Mouse (Mus musculus) MEL (cell line): ENCODE measurements around the gene Rbm45. TPM values are rescaled to one million over a fixed set of nuclear protein-coding genes. Genes with fewer than 3 reads are reported as not detected.

Source experiments
- DNase-seq: peaks from one replicate; pipeline ENCODE4 v3.0.0; 2011; ENCODE audit warnings: low read depth, low spot score
- H3K27ac ChIP-seq: 2 replicates; pipeline ENCODE4 v1.5.1; 2012; ENCODE audit warnings: low read depth, mild to moderate bottlenecking, control low read depth, low read length, moderate library complexity; ENCODE audit not compliant: control insufficient read depth
- H3K27me3 ChIP-seq, 2 experiments: fragments of 150-350 bp in 1 of 2; sonication (generic) in 1 of 2; 2 replicates each; pipeline ENCODE4 v1.6.1; 2012; ENCODE audit warnings: low read length in 2 of 2, mild to moderate bottlenecking in 2 of 2, improper control_type of control experiment in 1 of 2, moderate library complexity in 1 of 2; ENCODE audit not compliant: insufficient read depth in 2 of 2, control insufficient read depth in 1 of 2
- H3K36me3 ChIP-seq, 2 experiments: 2 replicates each; pipeline ENCODE4 v1.6.1; 2012 to 2014; ENCODE audit warnings: low read length in 2 of 2, improper control_type of control experiment in 1 of 2, inconsistent platforms in 1 of 2, mild to moderate bottlenecking in 1 of 2; ENCODE audit not compliant: insufficient read depth in 2 of 2, control insufficient read depth in 1 of 2
- H3K4me1 ChIP-seq, 2 experiments: fragments of 150-350 bp in 1 of 2; sonication (generic) in 1 of 2; 2 replicates each; pipeline ENCODE4 v1.6.1; 2012; ENCODE audit warnings: low read length in 2 of 2, improper control_type of control experiment in 1 of 2, mild to moderate bottlenecking in 1 of 2; ENCODE audit not compliant: insufficient read depth in 2 of 2, control insufficient read depth in 1 of 2
- H3K4me3 ChIP-seq, 2 experiments: fragments of 150-350 bp in 1 of 2; sonication (generic) in 1 of 2; 2 replicates each; pipeline ENCODE4 v1.5.1; 2012; ENCODE audit warnings: low read depth in 2 of 2, low read length in 2 of 2, mild to moderate bottlenecking in 2 of 2, moderate library complexity in 2 of 2, control low read depth in 1 of 2, improper control_type of control experiment in 1 of 2; ENCODE audit not compliant: control insufficient read depth in 1 of 2, insufficient read depth in 1 of 2
- H3K79me2 ChIP-seq: 2 replicates; pipeline ENCODE4 v1.6.1; 2012; ENCODE audit warnings: mild to moderate bottlenecking, low read length, moderate library complexity; ENCODE audit not compliant: control insufficient read depth, poor library complexity, insufficient read depth
- H3K9ac ChIP-seq: 2 replicates; pipeline ENCODE4 v1.6.1; 2012; ENCODE audit warnings: low read depth, mild to moderate bottlenecking, control low read depth, low read length, moderate library complexity; ENCODE audit not compliant: control insufficient read depth, poor library complexity, severe bottlenecking
- H3K9me3 ChIP-seq: fragments of 150-350 bp; sonication (generic); replicated peaks from 2 replicates; pipeline ENCODE4 v1.6.1; 2012; ENCODE audit warnings: mild to moderate bottlenecking, low read length, improper control_type of control experiment, moderate library complexity; ENCODE audit not compliant: insufficient read depth
- BHLHE40 ChIP-seq: IDR thresholded peaks from 2 replicates; pipeline ENCODE4 v1.6.1; 2012; ENCODE audit warnings: low read depth, mild to moderate bottlenecking, inconsistent platforms, low read length, improper control_type of control experiment, borderline replicate concordance
- CHD1 ChIP-seq: IDR thresholded peaks from 2 replicates; pipeline ENCODE4 v1.6.1; 2012; ENCODE audit warnings: low read depth, mild to moderate bottlenecking, inconsistent platforms, low read length, improper control_type of control experiment
- CHD2 ChIP-seq: IDR thresholded peaks from 2 replicates; pipeline ENCODE4 v1.6.1; 2011; ENCODE audit warnings: low read length, improper control_type of control experiment
- CTCF ChIP-seq, 3 experiments: IDR thresholded peaks in 2 of 3; conservative IDR thresholded peaks in 1 of 3; 2 replicates each; pipeline ENCODE4 v1.5.1; 2011 to 2012; ENCODE audit warnings: low read length in 3 of 3, low read depth in 2 of 3, mild to moderate bottlenecking in 2 of 3, improper control_type of control experiment in 1 of 3, inconsistent platforms in 1 of 3, mixed read lengths in 1 of 3, moderate library complexity in 1 of 3; ENCODE audit not compliant: control insufficient read depth in 1 of 3, insufficient read depth in 1 of 3, poor library complexity in 1 of 3, severe bottlenecking in 1 of 3
- E2F4 ChIP-seq: IDR thresholded peaks from 2 replicates; pipeline ENCODE4 v1.6.1; 2011; ENCODE audit warnings: low read depth, low read length, improper control_type of control experiment, borderline replicate concordance
- ELF1 ChIP-seq: IDR thresholded peaks from 2 replicates; pipeline ENCODE4 v1.6.1; 2014; ENCODE audit warnings: low read depth, mild to moderate bottlenecking, inconsistent platforms, low read length, improper control_type of control experiment, moderate library complexity
- EP300 ChIP-seq, 2 experiments: IDR thresholded peaks; 2 replicates each; pipeline ENCODE4 v1.6.1; 2011; ENCODE audit warnings: improper control_type of control experiment in 2 of 2, low read length in 2 of 2, low read depth in 1 of 2, mild to moderate bottlenecking in 1 of 2
- ETS1 ChIP-seq: IDR thresholded peaks from 2 replicates; pipeline ENCODE4 v1.6.1; 2012; ENCODE audit warnings: low read depth, mild to moderate bottlenecking, inconsistent platforms, low read length, improper control_type of control experiment, moderate library complexity
- GABPA ChIP-seq: IDR thresholded peaks from 2 replicates; pipeline ENCODE4 v1.6.1; 2012; ENCODE audit warnings: low read depth, mild to moderate bottlenecking, inconsistent platforms, low read length, improper control_type of control experiment, moderate library complexity
- GATA1 ChIP-seq: IDR thresholded peaks from 2 replicates; pipeline ENCODE4 v1.6.1; 2011; ENCODE audit warnings: low read depth, low read length, improper control_type of control experiment
- HCFC1 ChIP-seq: IDR thresholded peaks from 2 replicates; pipeline ENCODE4 v1.6.1; 2012; ENCODE audit warnings: low read depth, mild to moderate bottlenecking, inconsistent platforms, low read length, improper control_type of control experiment, moderate library complexity
- JUND ChIP-seq: IDR thresholded peaks from 2 replicates; pipeline ENCODE4 v1.6.1; 2011; ENCODE audit warnings: low read depth, mild to moderate bottlenecking, improper control_type of control experiment, low read length
- KAT2A ChIP-seq: conservative IDR thresholded peaks from 2 replicates; pipeline ENCODE4 v1.6.1; 2012; ENCODE audit warnings: low read depth, low read length, improper control_type of control experiment, inconsistent platforms
- MAFK ChIP-seq: IDR thresholded peaks from 2 replicates; pipeline ENCODE4 v1.6.1; 2011; ENCODE audit warnings: low read depth, mild to moderate bottlenecking, low read length, improper control_type of control experiment, borderline replicate concordance
- MAX ChIP-seq: IDR thresholded peaks from 2 replicates; pipeline ENCODE4 v1.6.1; 2011; ENCODE audit warnings: low read length, improper control_type of control experiment
- MEF2A ChIP-seq: IDR thresholded peaks from 2 replicates; pipeline ENCODE4 v1.6.1; 2014; ENCODE audit warnings: low read depth, mild to moderate bottlenecking, inconsistent platforms, low read length, improper control_type of control experiment; ENCODE audit not compliant: poor library complexity, insufficient replicate concordance, severe bottlenecking; ENCODE audit errors: extremely low read depth
- MYB ChIP-seq: IDR thresholded peaks from 2 replicates; pipeline ENCODE4 v1.6.1; 2011; ENCODE audit warnings: mild to moderate bottlenecking, low read depth, low read length, improper control_type of control experiment
- MYC ChIP-seq: IDR thresholded peaks from 2 replicates; pipeline ENCODE4 v1.6.1; 2011; ENCODE audit warnings: low read depth, mild to moderate bottlenecking, low read length, improper control_type of control experiment, moderate library complexity
- NELFE ChIP-seq: IDR thresholded peaks from 2 replicates; pipeline ENCODE4 v1.6.1; 2011; ENCODE audit warnings: low read depth, low read length, improper control_type of control experiment
- NRF1 ChIP-seq: IDR thresholded peaks from 2 replicates; pipeline ENCODE4 v1.6.1; 2014; ENCODE audit warnings: low read depth, mild to moderate bottlenecking, inconsistent platforms, low read length, improper control_type of control experiment, moderate library complexity; ENCODE audit not compliant: poor library complexity, insufficient read depth, severe bottlenecking
- POLR2AphosphoS2 ChIP-seq: IDR thresholded peaks from 2 replicates; pipeline ENCODE4 v1.6.1; 2011; ENCODE audit warnings: low read length, improper control_type of control experiment
- POLR2AphosphoS5 ChIP-seq: IDR thresholded peaks from 2 replicates; pipeline ENCODE4 v1.6.1; 2012; ENCODE audit warnings: low read depth, borderline replicate concordance, mild to moderate bottlenecking, inconsistent platforms, low read length, moderate library complexity, mixed read lengths
- RCOR1 ChIP-seq: IDR thresholded peaks from 2 replicates; pipeline ENCODE4 v1.6.1; 2012; ENCODE audit warnings: low read depth, mild to moderate bottlenecking, inconsistent platforms, low read length, improper control_type of control experiment
- SMC3 ChIP-seq: IDR thresholded peaks from 2 replicates; pipeline ENCODE4 v1.6.1; 2011; ENCODE audit warnings: low read depth, low read length, improper control_type of control experiment
- TAL1 ChIP-seq: IDR thresholded peaks from 2 replicates; pipeline ENCODE4 v1.6.1; 2012; ENCODE audit warnings: mild to moderate bottlenecking, inconsistent platforms, low read length, moderate library complexity, mixed read lengths
- TBP ChIP-seq: IDR thresholded peaks from 2 replicates; pipeline ENCODE4 v1.8.0; 2011; ENCODE audit warnings: low read depth, low read length, improper control_type of control experiment
- TCF12 ChIP-seq: IDR thresholded peaks from 2 replicates; pipeline ENCODE4 v1.6.1; 2014; ENCODE audit warnings: low read depth, mild to moderate bottlenecking, inconsistent platforms, low read length, improper control_type of control experiment, moderate library complexity
- UBTF ChIP-seq: IDR thresholded peaks from 2 replicates; pipeline ENCODE4 v1.6.1; 2012; ENCODE audit warnings: low read depth, mild to moderate bottlenecking, inconsistent platforms, low read length, improper control_type of control experiment, moderate library complexity, borderline replicate concordance; ENCODE audit not compliant: insufficient read depth
- USF1 ChIP-seq: IDR thresholded peaks from 2 replicates; pipeline ENCODE4 v1.6.1; 2014; ENCODE audit warnings: low read depth, mild to moderate bottlenecking, inconsistent platforms, low read length, improper control_type of control experiment, moderate library complexity
- USF2 ChIP-seq, 2 experiments: IDR thresholded peaks; 2 replicates each; pipeline ENCODE4 v1.6.1; 2011 to 2012; ENCODE audit warnings: improper control_type of control experiment in 2 of 2, low read length in 2 of 2, borderline replicate concordance in 1 of 2, inconsistent platforms in 1 of 2, low read depth in 1 of 2, mild to moderate bottlenecking in 1 of 2; ENCODE audit not compliant: insufficient read depth in 1 of 2
- ZC3H11A ChIP-seq: IDR thresholded peaks from 2 replicates; pipeline ENCODE4 v1.6.1; 2012; ENCODE audit warnings: low read depth, mild to moderate bottlenecking, inconsistent platforms, low read length, improper control_type of control experiment
- ZKSCAN1 ChIP-seq: IDR thresholded peaks from 2 replicates; pipeline ENCODE4 v1.6.1; 2012; ENCODE audit warnings: low read depth, mild to moderate bottlenecking, inconsistent platforms, low read length, improper control_type of control experiment, moderate library complexity
- ZMIZ1 ChIP-seq: IDR thresholded peaks from 2 replicates; pipeline ENCODE4 v1.6.1; 2012; ENCODE audit warnings: low read depth, mild to moderate bottlenecking, inconsistent platforms, low read length, improper control_type of control experiment, moderate library complexity
- polyA plus RNA-seq, 2 experiments: library from polyadenylated mRNA; stranded (reverse) in 1 of 2; unstranded in 1 of 2; fragments of >175 nt in 1 of 2; fragments of >200 nt in 1 of 2; gene quantifications; 2 replicates each; pipeline versions ENCODE4 v1.2.1 to v1.2.4; 2012; ENCODE audit warnings: low replicate concordance in 2 of 2, low read depth in 1 of 2; ENCODE audit not compliant: insufficient read length in 2 of 2, insufficient read depth in 1 of 2, missing spikeins in 1 of 2
- total RNA-seq: library from RNA; depleted of rRNA; stranded (reverse); fragments of 300-350 nt; gene quantifications from 2 replicates; pipeline ENCODE4 v1.2.3, GENCODE M21; 2012; rRNA removed

Gene Rbm45
- total RNA-seq (39.3 and 39.4 TPM in 2 replicates), polyA plus RNA-seq (10 to 100 TPM in 1 of 2 experiments, not detected in 1; 38.8 TPM)

DNA sequence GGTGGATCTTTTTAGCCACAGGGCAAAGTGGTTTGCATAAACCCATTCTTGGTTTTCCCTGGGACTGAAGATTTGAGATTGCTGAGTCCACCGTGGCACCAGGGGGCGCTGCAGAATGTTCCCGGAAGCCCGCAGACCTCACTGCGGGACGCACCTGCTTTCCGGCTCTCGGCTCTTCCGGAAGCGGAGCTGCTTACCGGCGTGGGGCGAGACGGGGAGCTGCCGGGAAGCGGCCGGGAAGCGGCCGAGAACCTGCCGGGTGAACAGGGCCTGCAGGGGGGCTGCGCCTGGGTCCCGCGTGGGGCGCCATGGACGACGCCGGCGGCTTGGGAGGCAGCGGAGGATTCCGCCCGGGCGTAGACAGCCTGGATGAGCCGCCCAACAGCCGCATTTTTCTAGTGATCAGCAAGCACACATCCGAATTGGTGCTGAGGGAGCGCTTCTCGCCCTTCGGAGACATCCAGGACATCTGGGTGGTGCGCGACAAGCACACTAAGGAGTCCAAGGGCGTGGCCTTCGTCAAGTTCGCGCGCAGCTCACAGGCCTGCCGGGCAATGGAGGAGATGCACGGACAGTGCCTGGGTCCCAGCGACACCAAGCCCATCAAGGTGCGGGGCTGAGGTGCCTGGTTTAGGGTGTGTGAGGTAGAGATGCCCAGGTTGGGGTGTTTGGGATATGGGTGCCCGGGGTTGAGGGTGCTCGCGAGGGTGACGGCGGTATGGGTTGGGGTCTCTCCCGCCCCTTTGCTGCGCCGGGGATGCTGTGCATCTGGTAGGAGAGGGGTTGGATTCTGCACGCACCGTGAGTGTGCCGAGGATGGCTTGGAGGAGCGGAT, at the start of gene Rbm45:
Rbm45 (plus strand) TSS at position 164 of the 835 bp plus-strand sequence.
- Histone ChIP-seq H3K79me2 (peaks cover 12% of the 10 kb centered on the region), H3K27me3 (no peaks in the 10 kb centered on the region), H3K9me3 (no peaks in the 10 kb centered on the region), H3K4me3 (peak within 1 kb of the TSS; percentile 71 to 94), H3K36me3 (peaks cover 4 to 22% of the 10 kb centered on the region in 2 experiments), H3K27ac (peak within 1 kb of the TSS; percentile 89), H3K4me1 (peaks cover 3 to 17% of the 10 kb centered on the region in 2 experiments), H3K9ac (peak within 1 kb of the TSS; percentile 98)
- DNase-seq = peak; percentile 93
- TF ChIP-seq MEF2A (no peak), E2F4 (peak; percentile 67; the same call in 1 of the 2 replicates), SMC3 (no peak), NELFE (peak; percentile 80; the same call in 1 of the 2 replicates), ETS1 (0 out of 2 replicates have a peak, but pooled peaks have one; percentile 24), HCFC1 (peak; percentile 88), RCOR1 (no peak), EP300 (IDR thresholded peaks at IDR 0.05; ENCODE audit: low read depth in 1 of 2, low read length in 2 of 2) (peak in 1 of 2 experiments; percentile 12; a peak in 1 of 4 replicates), BHLHE40 (no peak), POLR2AphosphoS5 (no peak), USF1 (no peak), TBP (peak; percentile 57; the same call in 1 of the 2 replicates), ZC3H11A (no peak), KAT2A (peak; percentile 48; the same call in 1 of the 2 replicates), GABPA (peak; percentile 31; the same call in 1 of the 2 replicates), ZMIZ1 (peak; percentile 53; the same call in 1 of the 2 replicates), GATA1 (no peak), MYC (peak; percentile 79), ZKSCAN1 (no peak), CHD1 (no peak), UBTF (no peak; the same call in 1 of the 2 replicates), TAL1 (no peak), MAFK (no peak), MYB (no peak), TCF12 (peak; percentile 46), ELF1 (peak; percentile 95), JUND (no peak), POLR2AphosphoS2 (no peak; the same call in 1 of the 2 replicates), MAX (peak; percentile 62; the same call in 1 of the 2 replicates), CTCF (IDR thresholded peaks at IDR 0.05 in 2 of 3, conservative IDR thresholded peaks at IDR 0.05 in 1 of 3; ENCODE audit: control insufficient read depth in 1 of 3, insufficient read depth in 1 of 3, low read depth in 2 of 3, low read length in 3 of 3, poor library complexity in 1 of 3, severe bottlenecking in 1 of 3) (peak; percentile 59 to 84 (median 75); a peak in 5 of 6 replicates), NRF1 (0 out of 2 replicates have a peak, but pooled peaks have one; percentile 8), USF2 (IDR thresholded peaks at IDR 0.05; ENCODE audit: borderline replicate concordance in 1 of 2, insufficient read depth in 1 of 2, low read depth in 1 of 2, low read length in 2 of 2) (no peak), CHD2 (no peak)
